Mouse (Mus musculus) ZHBTc4 (cell line): ENCODE data around the gene Pigb.
A peak's percentile ranks its signal among the peaks of the same experiment; 100 is the strongest.

Experiments used
- DNase-seq: peaks from one replicate; pipeline ENCODE4 v3.0.0-alpha.2; 2011; ENCODE audit warnings: low read depth, low spot score

Gene Pigb

DNA sequence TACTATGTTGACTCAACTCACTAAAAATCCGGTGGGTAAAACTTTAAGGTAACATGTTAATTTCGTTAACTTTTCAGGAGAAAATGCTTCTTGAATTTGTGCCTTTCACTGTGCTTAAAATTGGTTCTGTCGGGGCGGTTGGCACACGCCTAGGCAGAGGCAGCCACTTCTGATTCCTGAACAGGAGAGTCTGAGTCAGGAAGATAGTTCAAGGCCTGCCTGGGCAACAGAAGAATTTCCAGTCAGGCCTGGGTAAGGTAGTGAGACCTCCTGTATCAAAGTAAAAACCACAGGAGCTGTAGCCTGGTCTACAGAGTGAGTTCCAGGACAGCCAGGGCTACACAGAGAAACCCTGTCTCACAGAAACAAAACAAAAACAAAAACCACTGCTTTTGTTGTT, 47.6 kb downstream of the Pigb start:
- DNase-seq = no peak

DNA sequence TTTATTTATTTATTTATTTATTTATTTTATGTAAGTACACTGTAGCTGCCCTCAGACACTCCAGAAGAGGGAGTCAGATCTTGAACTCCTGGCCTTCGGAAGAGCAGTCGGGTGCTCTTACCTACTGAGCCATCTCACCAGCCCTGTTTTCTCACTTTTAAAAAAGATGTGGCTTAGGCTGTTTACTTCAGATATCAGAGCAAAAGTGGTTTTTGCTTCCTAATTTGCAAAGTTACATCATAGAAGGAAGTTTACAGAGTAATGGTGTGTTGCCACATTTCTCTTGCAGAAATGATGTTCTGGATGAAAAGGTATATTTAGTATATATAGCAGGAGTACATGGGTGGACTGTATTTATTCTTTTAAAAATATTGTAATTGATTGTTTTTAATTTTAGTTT, 48.8 kb downstream of the Pigb start:
- DNase-seq = no peak

DNA sequence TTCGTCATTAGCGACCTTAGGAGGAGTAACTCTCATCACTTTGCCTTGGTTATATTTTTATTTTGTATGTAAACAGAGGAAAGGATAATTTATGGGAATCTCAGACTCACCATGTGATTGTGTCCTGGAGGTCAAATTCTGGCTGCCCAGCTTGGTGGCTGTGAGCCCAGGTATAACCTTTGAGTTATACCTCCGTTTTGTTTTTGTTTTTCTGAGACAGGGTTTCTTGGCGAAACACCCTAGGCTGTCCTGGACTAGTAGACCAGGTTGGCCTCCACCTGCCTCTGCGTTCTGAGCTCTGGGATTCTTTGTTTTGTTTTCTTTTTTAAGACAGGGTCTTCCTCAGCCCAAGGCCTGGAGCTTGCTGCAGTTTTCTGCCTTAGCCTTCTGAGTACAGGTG, 51.5 kb downstream of the Pigb start:
- DNase-seq = no peak

DNA sequence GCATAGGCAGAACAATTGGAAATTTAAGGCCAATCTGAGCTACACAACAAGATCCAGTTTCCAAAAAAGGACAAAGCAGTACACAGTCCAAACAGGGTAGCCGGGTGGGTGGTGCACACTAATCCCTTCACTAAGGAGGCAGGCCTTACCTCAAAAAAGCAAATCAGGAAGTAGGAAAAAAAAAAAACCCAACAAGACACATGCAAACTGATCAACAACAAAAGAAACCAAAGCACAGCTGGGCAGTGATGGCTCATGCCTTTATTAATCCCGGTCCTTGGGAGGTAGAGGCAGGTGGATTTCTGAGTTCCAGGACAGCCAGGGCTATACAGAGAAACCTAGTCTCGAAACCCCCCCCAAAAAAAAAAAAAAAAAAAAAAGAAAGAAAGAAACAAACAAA, 52.5 kb downstream of the Pigb start:
- no peak for DNase-seq

DNA sequence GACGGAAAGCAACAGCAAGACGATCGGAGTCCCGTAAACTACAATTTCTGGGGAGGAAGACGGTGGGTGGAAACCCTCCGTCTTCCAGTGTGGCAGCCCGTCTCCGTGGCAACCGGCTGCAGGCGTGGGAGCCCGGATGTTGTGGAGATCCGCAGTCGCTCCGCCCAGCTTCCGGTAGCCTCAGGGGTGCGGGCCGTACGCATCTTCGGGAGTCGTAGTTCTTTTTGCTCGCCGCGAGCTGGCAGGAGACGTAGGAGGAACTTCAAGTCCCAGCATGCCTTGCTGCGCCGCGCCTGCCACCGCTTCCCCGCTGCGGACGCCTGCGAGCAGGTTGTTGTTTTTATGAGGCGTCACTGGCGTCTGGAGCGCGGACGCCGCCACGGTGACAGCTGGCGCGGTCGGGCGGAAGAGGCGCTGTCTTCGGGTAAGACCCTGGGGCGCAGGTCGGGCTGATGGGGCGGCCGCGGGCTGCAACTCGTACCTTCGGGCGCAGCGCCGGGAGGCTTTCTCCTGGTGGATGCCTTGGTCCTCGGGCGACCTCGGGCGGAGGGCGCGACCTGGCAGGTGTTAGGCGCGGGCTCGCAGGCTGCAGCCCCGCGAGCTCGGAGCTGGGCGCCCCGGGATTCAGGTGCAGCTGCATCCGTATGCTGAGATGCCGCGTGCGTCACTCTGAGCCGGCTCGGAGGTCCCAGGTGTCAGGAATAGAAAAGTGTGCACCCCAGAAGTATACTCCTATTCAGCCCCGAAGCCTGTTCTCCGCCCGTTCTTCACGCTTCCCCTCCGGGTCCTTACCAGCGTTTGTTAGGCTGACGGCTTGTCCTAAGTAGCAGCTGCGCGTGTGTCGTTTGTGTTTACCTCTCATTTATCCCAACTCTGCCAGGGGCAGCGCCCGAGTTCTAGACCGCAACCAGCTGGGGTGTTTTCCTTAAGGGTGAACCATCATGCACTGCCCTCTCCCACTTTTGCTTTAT, 54.6 kb downstream of the Pigb start, which contains the start of the genes Ccpg1os and Ccpg1:
TSS of gene Ccpg1os (minus strand) at position 133 of the 971 bp plus-strand sequence.
TSS of gene Ccpg1 (plus strand) at position 180 of the 971 bp plus-strand sequence.
- peak; percentile 100 for DNase-seq

DNA sequence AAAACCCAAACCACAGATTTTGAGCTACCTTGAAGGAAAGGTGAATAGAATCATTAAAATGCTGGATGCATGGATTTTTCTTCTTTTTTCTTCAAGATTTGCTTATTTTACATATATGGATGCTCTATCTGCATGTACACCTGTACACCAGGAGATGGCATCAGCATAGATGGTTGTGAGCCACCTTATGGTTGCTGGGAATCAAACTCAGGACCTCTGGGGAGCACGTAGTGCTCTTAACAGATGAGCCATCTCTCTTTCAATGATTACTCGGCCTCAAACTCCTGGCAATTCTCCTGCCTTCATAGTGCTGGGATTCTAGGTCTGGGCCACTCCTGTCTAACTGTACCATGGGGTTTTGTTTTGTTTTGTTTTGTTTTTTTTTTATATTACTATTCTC, 57.1 kb downstream of the Pigb start:
- DNase-seq = no peak

DNA sequence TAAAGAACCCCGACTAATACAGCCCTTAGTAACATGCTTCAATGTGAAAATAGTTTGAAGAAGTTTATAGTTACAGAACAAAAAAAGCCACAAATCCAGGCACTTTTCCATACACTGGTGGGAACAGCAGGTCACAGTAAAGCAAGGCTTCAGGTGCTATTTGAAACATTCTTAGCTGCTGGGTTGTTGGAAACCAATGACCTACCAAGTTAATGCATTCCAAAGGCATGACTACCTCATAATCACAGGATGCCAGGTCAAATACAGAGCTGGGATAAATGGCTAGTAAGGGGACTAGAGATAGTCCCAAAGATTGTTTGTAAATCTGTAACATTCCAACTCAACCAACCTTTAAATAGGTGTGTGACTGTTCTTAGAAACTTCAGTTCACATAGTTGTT, 64.9 kb downstream of the Pigb start:
- no peak for DNase-seq

DNA sequence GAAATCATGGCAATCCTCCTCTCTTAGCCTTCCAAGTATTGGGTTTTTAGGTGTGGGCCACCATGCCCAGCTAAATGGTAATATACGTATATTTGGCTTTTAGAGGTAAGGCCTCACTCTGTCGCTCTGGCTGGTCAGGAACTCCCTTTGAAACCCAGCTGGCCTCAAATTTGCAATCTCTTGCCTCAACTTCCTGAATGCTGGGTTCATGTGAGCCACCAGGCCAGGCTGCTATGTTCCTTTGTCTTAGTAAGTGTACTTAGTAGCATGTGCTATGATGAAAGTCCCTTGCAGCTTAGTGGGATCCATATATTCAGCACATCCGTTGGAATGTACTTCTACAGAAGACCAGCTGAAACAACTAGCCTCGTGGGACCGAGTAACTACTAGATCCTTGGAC, 65.4 kb downstream of the Pigb start:
- DNase-seq = no peak

DNA sequence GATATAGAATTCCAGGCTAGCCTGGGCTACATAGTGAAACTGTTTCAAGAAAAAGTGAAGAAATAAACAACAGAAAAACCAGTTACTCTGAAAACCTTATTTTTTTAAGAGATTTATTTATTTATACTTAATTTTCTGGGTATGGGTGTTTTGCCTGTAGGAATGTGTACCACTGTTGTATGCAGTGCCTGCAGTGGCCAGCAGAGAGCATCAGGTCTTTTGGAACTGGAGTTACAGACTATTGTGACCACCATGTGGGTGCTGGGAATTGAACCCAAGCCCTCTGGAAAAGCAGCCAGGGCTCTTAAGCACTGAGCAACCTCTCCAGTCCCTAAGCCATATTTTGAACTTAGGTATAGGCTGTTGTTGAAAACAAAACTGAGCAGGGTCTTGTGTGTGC, 67.2 kb downstream of the Pigb start:
- peak; percentile 33 for DNase-seq

DNA sequence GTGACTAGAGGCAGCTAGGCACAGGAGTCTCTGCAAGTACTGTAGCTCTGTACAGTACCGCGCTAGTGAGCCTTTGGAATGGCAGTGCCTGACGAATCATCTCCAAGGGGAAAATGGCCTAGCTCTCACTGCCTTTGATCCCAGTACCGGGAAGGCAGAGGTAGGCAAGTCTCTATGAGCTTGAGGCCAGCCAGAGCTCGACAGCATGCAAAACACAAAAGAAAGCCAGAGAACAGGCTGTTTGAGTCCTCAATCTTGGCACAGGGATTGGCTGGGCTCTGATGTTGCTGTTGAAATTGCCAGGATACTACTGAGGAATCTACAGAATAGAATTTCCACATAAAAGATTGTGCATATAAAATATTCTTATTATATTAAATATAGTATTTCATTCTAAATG, 67.7 kb downstream of the Pigb start:
- DNase-seq = no peak

DNA sequence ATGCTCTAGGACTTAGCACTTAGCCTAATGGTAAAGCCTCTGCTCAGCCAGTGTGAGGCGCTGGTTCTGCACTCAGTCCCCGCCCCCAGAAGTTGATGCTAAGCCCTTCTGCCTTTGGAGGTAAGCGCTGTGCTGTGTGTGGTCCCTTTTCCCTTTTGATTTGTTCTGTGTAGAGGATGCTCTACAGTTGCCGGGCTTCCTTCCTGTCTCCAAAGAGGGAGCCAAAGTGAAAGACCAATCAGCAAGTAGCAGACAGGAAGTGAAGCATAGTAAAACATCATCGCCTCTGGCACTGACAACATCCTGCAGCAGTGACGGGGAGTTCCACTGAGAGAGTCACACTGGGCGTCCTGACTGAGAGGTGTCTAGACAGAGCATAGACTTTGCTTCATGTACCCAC, 70.3 kb downstream of the Pigb start:
- peak; percentile 90 for DNase-seq

DNA sequence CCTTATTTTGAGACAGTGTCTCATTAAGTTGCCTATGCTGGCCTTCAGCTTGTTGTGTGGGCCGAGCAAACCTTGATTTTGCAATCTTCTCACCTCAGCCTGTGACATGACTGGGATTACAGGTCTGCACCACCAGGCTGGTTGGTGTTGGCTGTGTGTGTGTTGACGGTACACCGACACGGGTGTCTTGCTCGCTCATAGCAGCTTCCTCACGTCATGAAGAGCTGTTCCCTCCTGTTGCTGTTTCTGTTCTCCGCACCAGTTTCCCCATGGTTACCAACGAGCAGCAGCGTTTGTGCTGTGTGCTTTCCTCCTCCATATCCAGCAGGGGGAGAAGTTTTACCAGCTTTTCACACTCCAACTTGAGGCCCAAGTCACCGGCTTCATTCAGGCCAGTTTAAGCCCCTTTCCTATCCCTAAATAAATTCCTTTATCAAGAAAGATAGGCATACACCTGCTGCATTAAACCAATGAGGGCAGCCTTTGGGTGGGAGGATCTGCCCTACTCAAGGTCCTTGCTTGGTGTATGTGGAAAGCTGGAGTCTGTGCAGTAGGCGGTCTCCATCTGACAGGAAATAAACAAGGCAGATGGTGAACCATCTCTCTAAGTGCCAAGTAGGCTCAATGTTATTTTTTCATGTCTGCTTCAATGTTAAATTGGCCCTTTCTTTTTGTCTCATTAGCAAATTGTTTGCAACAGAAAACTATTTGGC, 71.7 kb downstream of the Pigb start:
- peak; percentile 83 for DNase-seq

DNA sequence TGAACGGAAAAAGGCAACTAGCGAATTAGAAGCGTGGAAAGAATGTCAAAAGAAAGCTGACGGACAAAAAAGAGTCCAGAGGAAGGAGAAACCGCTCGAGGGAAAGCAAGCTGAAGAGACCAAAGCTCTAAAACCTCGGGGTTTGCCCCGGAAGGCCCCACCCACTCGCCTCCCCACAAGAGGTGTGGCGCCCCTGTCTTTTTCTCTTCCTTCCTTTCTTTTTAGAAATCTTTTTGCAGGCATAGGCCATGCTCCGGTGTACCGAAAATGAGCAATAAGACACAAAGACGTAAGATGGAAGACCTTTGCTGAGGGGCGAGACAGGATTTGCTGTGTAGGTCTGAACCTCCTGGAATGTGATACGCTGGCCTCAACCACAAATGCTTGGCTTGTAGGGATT, 78.2 kb downstream of the Pigb start:
- peak; percentile 31 for DNase-seq

DNA sequence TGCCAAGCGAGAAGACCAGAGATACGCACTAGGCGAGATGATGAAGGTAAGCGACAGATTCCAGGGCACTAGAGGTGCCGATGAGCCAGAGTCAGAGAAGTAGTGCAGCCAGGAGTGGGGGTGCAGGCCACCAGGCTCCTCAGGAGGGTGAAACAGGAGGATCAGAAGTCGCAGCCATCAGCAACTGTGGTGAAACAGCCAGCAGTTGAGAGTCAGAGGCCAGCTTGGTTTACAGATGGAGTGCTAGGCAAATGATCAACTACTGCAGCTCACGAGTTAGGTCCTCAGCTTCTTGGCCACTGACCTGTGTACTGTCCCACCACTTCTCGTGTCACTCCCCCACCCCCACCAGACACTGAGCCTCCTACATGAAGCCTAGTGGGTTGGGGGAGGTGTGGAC, 78.8 kb downstream of the Pigb start:
- no peak for DNase-seq

DNA sequence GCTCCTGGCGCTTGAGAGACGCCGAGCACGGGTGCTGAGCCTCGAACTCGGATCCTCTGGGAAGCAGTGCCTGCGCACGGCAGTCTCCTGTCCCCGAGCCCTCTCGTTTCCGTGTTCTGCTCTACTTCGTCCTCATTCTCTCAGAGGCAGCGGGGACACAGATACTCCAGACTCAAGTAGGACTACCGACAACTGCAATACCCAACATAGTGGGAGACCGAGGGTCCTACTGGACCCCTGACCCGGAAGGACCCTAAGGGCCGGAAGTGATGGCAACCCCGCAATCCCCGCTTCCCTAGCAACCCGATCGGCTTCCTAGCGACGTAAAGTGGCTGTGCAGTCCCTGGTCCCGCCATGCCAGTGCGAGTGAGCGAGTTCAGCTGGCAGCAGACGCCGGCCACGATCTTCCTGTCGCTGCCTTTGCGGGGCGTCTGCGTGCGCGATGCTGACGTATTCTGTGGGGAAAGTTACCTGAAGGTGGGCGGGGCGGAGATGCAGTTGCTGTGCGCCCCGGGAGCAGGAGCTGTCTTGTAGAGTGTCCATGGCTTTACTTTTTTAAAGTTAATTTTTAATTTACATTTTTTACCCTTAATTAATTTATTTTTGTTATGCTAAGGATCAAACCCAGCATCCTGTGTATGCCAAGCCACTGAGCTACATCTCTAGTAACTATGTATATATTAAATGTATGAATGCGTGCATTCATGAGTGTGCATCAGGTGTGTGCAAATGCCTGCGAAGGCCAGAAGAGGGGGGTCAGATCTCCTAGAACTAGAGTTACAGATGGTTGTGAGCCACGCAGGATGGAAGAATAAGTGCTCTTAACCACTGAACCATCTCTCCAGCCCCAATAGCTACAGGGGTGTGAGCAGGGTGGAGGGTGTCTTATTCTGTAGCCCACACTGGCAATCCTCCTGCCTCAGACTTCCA, 81.4 kb downstream of the Pigb start, which contains the start of the genes Dyx1c1 and Gm44503:
TSS of gene Dyx1c1 (plus strand) at position 265 of the 930 bp plus-strand sequence.
TSS of gene Gm44503 (plus strand) at position 332 of the 930 bp plus-strand sequence.
- peak; percentile 89 for DNase-seq
